Mouse (Mus musculus): Measurements from ENCODE around the gene Emx2. TPM values are rescaled to one million over a fixed set of nuclear protein-coding genes. Genes with fewer than 3 reads are reported as not detected.

Gene Emx2
- polyA plus RNA-seq, 1 experiment from 2014 or later, result 9.4 TPM

Other genes starting within 250 kb of the Emx2 start
- not detected in 2 replicates for gene Kcnk18, start 239.2 kb upstream of the Emx2 start, polyA plus RNA-seq (2014; fragmentation: Nextera tagmentation; extraction: Ambion mirVana)
- 25.8 and 28.0 TPM in 2 replicates for gene Slc18a2, start 197.5 kb upstream of the Emx2 start, polyA plus RNA-seq (2014; fragmentation: Nextera tagmentation; extraction: Ambion mirVana)
- 9.8 and 28.2 TPM in 2 replicates for gene Rps12-ps3, start 136.1 kb upstream of the Emx2 start, polyA plus RNA-seq (2014; fragmentation: Nextera tagmentation; extraction: Ambion mirVana)
- 11.2 and 12.3 TPM in 2 replicates for gene Pdzd8, start 112.6 kb upstream of the Emx2 start, polyA plus RNA-seq (2014; fragmentation: Nextera tagmentation; extraction: Ambion mirVana)